Mouse (Mus musculus) liver, adult 2 months (tissue): ENCODE measurements around the gene Aven.

Source experiments
- CTCF ChIP-seq: fragments of 200-500 bp; IDR thresholded peaks from 2 replicates; pipeline ENCODE4 v1.5.1; 2011; ENCODE audit warnings: low read depth, low read length, control low read depth
- POLR2A ChIP-seq: fragments of 200-500 bp; IDR thresholded peaks from 2 replicates; pipeline ENCODE4 v1.6.1; 2011; ENCODE audit warnings: low read length, control low read depth; ENCODE audit not compliant: insufficient read depth; ENCODE audit errors: extremely low read depth

- TF ChIP-seq CTCF (no peak), POLR2A (no peak)
Measured at GRCm38 (mm10) chr2:112516728-112517127, 24.0 kb downstream of the Aven start.
